Mouse (Mus musculus) neutrophil, adult 5-6 weeks (primary cell): ENCODE results near the gene Ftsj1. TPM values are rescaled to one million over a fixed set of nuclear protein-coding genes. Genes with fewer than 3 reads are reported as not detected.

ENCODE experiments used
- ATAC-seq: fragments of 151-379, 151-347 bp; 2 replicates; pipeline ENCODE4 v1.8.0; 2017; ENCODE audit warnings: mild to moderate bottlenecking, moderate TSS enrichment; ENCODE audit not compliant: insufficient number of reproducible peaks, poor library complexity, low FRiP score, severe bottlenecking; ENCODE audit errors: extremely low read depth
- total RNA-seq: library from RNA; stranded (forward); fragments of 200-1000 nt; gene quantifications from 2 replicates; pipeline ENCODE4 v1.2.3, GENCODE M21; 2017

The Ftsj1 gene
- total RNA-seq, 1 experiment from 2014 or later, result 15.9 TPM

GRCm38 (mm10) chrX:8222678-8223421 is 29.4 kb downstream of the Ftsj1 start:
- ATAC-seq, result no peak

- no peak for ATAC-seq
Observed at GRCm38 (mm10) chrX:8222296-8222677, 29.9 kb downstream of the Ftsj1 start.

GRCm38 (mm10) chrX:8219651-8220050 is 32.6 kb downstream of the Ftsj1 start:
- no peak for ATAC-seq

GRCm38 (mm10) chrX:8218114-8218513 is 34.1 kb downstream of the Ftsj1 start:
- no peak for ATAC-seq

GRCm38 (mm10) chrX:8217383-8217782 is 34.8 kb downstream of the Ftsj1 start:
- ATAC-seq, result no peak

- no peak for ATAC-seq
Observed at GRCm38 (mm10) chrX:8211490-8212207, 40.6 kb downstream of the Ftsj1 start.

GRCm38 (mm10) chrX:8209720-8210119 is 42.5 kb downstream of the Ftsj1 start:
- ATAC-seq, result no peak

GRCm38 (mm10) chrX:8207224-8207623 is 45.0 kb downstream of the Ftsj1 start:
- no peak for ATAC-seq

- ATAC-seq, result no peak
Observed at GRCm38 (mm10) chrX:8206694-8207197, 45.5 kb downstream of the Ftsj1 start.

GRCm38 (mm10) chrX:8206015-8206693 is 46.1 kb downstream of the Ftsj1 start, which contains the start of gene Porcn:
Gene Porcn, minus strand, starts transcription at chrX:8206525.
- no peak for ATAC-seq

- no peak for ATAC-seq
Observed at GRCm38 (mm10) chrX:8205551-8205950, 46.7 kb downstream of the Ftsj1 start.

GRCm38 (mm10) chrX:8205088-8205487 is 47.1 kb downstream of the Ftsj1 start:
- no peak for ATAC-seq

- ATAC-seq, result no peak
Observed at GRCm38 (mm10) chrX:8204076-8204475, 48.1 kb downstream of the Ftsj1 start.

- ATAC-seq, result no peak
Observed at GRCm38 (mm10) chrX:8203105-8203504, 49.1 kb downstream of the Ftsj1 start.

- no peak for ATAC-seq
Observed at GRCm38 (mm10) chrX:8193419-8193723, 58.8 kb downstream of the Ftsj1 start, which contains the start of gene Ebp. Gene Ebp, minus strand, starts transcription at chrX:8193512.

GRCm38 (mm10) chrX:8192640-8193418 is 59.4 kb downstream of the Ftsj1 start:
- ATAC-seq, result peak; percentile 97

GRCm38 (mm10) chrX:8192126-8192639 is 60.0 kb downstream of the Ftsj1 start:
- no peak for ATAC-seq
